Mouse (Mus musculus): ENCODE data around the gene Naip2. TPM values are rescaled to one million over a fixed set of nuclear protein-coding genes. Genes with fewer than 3 reads are reported as not detected.
"Not testable (repeated sequence)": the region's sequence is repeated elsewhere in the genome, so short reads cannot be mapped to it uniquely, and the experiment has no call there.

The Naip2 gene
- total RNA-seq (2021): under 1 TPM; 0.34 to 0.51 TPM
- long read RNA-seq, experiment 1, partial matches to known transcripts: 0 of 1 reads
- long read RNA-seq, experiment 1, other reads (novel, unspliced or antisense): 1 of 1 reads
- long read RNA-seq, experiment 2: 0 reads

DNA sequence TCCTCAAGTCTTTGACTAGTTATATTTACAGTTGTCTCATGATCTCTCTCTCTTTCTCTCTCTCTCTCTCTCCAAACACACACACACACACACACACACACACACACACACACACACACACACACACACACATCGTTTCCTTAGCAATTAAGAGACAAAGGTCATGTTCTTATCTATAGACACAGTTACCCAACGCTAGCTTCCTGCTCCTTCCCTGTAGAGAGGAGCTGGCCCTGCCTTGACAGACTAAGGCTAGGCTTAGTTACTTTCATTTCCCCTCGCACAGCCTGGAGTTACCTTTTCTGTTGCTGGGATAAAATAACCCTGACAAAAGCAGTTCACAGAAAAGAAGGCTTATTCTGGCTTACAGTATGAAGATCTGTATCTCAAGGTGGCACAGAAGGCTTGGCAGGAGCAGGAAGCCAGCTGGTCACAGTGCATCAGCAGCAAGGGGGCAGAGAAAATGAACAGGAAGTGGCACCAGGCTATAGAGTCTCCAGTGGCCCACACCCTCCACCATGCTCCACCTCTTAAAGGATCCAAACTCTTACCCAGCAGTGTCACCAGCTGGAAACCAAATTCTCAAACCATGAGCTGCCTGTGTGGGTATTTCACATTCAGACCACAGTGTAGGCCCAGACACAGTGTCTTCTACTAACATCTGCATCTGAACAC lies at the start of gene Naip2:
TSS of gene Naip2 (minus strand) at position 434 of the 675 bp plus-strand sequence.
- not testable (repeated sequence) for H3K27ac ChIP-seq; DNase-seq (ENCODE audit: low spot score in 2 of 2); H3K4me3 ChIP-seq

DNA sequence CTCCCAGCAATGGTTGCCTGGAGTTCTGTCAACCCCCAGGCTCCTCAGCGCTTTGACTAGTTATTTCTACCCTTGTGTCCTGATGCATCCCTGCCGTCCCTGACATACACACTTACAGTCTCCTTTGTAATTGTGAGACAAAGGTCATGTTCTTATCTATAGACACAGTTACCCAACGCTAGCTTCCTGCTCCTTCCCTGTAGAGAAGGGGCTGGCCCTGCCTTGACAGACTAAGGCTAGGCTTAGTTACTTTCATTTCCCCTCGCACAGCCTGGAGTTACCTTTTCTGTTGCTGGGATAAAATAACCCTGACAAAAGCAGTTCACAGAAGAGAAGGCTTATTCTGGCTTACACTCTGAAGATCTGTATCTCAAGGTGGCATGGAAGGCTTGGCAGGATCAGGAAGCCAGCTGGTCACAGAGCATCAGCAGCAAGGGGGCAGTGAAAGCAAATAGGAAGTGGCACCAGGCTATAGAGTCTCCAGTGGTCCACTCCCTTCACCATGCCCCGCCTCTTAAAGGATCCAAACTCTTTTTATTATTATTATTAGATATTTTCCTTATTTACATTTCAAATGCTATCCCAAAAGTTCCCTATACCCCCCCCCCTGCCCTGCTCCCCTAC lies 45.1 kb upstream of the Naip2 start:
- not testable (repeated sequence) for H3K4me3 ChIP-seq; DNase-seq (ENCODE audit: low spot score in 2 of 2); H3K27ac ChIP-seq

DNA sequence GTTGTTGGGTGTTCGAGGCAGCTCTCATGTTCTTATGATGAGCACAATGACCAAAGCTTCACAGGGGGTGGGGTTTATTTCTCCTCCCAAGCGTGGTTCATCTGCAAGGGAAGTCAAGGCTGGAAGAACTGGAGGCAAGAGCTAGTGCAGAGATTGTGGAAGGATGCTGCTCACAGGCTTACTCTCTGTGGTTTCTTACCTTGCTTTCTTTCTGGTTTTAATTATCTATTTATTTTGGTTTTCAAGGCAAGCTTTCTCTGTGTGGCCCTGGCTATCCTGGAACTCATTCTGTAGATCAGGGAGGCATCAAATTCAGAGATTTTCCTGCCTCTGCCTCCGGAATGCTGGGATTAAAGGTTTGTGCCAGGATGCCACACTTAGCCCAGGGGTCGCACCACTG lies 44.3 kb upstream of the Naip2 start, which contains the start of gene Naip5:
TSS of gene Naip5 (minus strand) at position 101 of the 400 bp plus-strand sequence.
- not testable (repeated sequence) for H3K27ac ChIP-seq; H3K4me3 ChIP-seq; DNase-seq (ENCODE audit: low spot score in 2 of 2)

DNA sequence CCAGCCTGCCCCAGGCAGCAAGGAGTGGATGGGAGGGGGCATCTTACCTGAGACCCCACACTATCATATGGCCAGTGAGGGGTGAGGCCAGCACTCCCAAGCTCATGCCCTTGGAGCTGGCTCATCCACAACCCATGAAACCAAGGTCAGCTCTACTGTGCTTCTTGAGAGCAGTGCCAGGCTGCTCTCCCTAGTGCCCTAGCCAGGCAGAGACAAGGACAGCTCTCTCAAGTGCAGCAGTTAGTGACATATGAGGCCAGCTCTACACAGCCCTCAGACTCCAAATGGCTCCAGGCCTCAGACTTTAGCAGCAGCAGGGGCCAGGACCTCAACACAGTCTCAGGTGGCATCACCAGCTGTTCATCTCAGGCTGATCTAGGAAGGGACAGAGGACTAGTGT lies 41.8 kb upstream of the Naip2 start:
- TF ChIP-seq CTCF (conservative IDR thresholded peaks at IDR 0.05): no peak
- Histone ChIP-seq H3K4me3 (no peak overlapping the region), H3K27ac (no peak overlapping the region)
- DNase-seq (ENCODE audit: low spot score in 2 of 2): no peak

DNA sequence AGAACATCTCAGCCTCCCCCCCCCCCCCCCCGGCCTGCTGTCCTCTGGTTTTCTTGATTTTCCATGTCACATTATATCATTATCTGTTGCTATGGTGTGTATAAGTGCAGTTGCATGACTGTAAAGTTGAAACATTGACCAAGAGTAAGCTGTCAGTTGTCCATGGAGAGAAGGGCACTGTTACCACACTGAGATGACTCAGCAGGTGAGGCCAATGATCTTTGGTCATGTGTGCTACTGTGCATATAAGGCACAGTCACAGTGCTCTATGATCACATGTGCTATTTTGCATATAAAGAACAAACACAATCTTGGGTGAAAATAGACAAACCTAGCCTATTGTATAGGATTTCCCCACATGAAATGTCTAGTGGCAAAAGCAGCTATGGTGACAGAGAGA lies 11.8 kb upstream of the Naip2 start:
- not testable (repeated sequence) for DNase-seq (ENCODE audit: low spot score in 2 of 2); H3K27ac ChIP-seq; H3K4me3 ChIP-seq

DNA sequence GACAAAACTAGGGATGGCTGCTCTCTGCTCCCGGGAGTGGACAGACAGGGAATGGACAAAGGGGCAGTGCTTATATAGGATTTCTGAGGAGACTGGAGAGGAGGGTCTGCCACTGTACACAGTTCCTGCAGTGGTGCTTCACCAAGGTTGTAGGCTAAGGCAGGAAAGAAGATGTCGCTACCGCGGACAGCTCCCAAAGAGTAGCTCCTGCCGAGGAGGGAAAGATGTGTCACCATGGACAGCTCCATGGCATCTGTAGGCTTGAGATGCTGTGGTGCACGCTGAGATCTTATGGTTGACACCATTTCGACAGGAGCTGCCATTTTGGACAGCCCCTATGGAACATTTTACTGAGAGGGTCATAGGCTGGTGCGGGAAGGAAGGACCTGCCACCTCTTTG lies 8.6 kb upstream of the Naip2 start:
- Histone ChIP-seq H3K27ac (no peak overlapping the region), H3K4me3 (no peak overlapping the region)
- DNase-seq (ENCODE audit: low spot score in 2 of 2): no peak
- no peak for TF ChIP-seq CTCF (conservative IDR thresholded peaks at IDR 0.05)

DNA sequence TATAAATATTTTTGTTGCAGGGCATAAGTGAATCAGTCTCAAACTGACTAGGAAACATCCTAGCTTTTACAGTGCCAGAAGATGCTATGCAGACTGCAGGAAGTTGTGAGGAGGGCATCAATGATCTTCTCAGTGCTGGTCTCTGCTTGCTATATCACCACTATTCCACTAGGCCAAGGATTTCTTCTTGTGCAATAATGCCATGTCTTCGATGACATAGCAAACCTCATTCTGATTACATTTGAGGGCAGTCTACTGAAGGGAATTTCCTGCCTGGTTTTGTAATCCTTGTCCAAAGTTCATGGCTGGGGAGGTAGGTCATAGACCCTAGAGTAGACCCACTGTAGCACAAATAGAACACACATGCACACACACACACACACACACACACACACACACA lies 1.4 kb upstream of the Naip2 start:
- H3K27ac ChIP-seq: no peak overlapping the region
- no peak for TF ChIP-seq CTCF (conservative IDR thresholded peaks at IDR 0.05)
- DNase-seq (ENCODE audit: low spot score in 2 of 2): no peak
- H3K4me3 ChIP-seq: no peak overlapping the region

DNA sequence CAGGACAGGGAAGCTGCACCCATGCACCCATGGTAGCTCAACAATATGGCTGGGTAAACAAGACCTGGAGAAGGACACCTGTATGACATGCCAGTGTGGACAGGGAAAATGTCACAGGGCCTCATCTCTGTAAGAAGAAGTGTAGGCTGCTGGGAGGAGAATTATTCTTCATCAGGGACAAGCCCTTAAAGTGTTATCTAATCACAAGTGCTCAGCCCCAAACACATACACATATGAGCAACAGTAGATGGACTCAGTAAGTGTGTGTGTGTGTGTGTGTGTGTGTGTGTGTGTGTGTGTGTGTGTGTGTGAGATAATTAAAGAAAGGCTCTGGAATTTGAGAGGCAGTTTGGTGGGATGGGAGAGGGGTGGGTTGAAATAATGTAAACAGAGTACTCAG lies 1.1 kb downstream of the Naip2 start:
- no peak overlapping the region for H3K27ac ChIP-seq
- TF ChIP-seq CTCF (conservative IDR thresholded peaks at IDR 0.05): no peak
- no peak for DNase-seq (ENCODE audit: low spot score in 2 of 2)
- H3K4me3 ChIP-seq: no peak overlapping the region

DNA sequence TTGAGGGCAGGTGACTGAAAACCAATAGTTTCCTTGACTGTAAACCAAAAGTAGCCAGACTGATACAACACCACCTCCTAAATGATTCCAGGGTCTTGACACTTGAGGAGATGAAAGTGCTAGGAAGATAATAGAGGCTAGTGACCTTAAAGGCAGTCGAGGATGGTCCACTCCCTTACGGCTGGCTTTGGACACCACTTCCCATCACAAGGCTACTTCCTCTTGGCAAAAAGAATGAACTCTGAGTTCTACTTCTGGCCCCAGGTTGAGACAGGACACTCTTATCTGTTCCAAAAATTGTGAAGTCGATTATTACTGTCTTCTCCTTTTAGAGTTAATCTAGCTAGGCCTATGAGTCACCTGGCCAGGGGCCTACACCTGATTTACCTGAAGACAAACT lies 6.5 kb downstream of the Naip2 start:
- TF ChIP-seq CTCF (conservative IDR thresholded peaks at IDR 0.05): no peak
- H3K27ac ChIP-seq: no peak overlapping the region
- no peak overlapping the region for H3K4me3 ChIP-seq
- no peak for DNase-seq (ENCODE audit: low spot score in 2 of 2)

DNA sequence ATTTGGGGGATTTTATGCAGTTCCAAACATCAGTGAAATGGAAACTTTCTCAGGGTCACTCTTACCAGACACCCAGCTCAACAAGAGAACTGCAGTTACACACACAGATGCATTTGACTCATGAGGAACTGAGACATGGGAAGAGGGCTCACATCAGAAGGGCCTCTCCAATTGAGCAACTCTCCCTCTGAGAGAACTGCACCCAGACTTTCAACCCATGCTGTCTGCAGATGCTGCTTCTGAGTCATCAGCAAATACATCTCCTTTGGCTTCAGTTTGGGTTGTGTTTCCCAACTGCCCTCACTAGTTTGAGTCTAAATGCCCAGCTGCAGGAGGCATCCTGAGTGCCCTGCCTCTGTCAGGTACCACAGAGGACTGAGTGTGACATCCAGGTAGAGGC lies 18.8 kb downstream of the Naip2 start:
- not testable (repeated sequence) for H3K27ac ChIP-seq; H3K4me3 ChIP-seq; DNase-seq (ENCODE audit: low spot score in 2 of 2)

DNA sequence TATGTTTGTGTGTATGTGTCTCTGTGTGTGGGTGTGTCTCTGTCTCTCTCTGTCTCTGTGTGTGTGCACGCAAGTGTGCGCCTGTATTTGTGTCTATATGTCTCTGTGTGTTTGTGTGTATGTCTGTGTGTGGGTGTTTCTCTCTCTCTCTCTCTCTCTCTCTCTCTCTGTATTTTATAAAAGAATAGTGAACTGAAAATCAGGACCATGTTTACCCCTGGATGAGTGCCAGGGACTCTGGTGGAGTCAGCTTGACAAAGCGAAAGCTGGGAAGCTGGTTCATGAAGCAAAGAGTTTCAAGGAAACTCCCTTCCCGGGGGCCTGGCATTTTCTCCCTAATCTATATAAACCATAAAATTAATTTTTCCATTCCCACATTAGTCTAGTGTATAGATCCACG lies 27.5 kb downstream of the Naip2 start:
- H3K4me3 ChIP-seq, H3K27ac ChIP-seq: not testable (repeated sequence)
- DNase-seq (ENCODE audit: low spot score in 2 of 2): peak in 1 of 2 experiments; percentile 16

DNA sequence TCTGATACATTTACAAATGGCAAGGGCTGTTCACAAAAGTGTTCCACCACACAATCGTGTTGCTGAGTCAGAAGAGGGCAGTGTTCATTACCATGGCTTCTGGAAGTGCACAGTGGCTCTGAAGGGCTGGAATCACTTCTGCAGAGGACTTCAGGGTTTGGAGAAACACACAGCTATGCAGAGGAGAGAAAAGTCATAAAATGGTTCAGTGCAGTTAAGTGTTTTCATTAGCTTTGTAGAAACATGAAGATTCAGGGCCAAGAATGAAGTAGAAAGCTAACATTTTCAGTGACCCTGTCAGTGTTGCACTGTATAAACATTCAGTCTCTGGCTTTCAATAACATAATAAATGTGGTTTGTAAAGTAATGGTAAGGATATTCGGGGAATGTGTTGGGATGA lies 35.5 kb downstream of the Naip2 start:
- H3K27ac ChIP-seq; H3K4me3 ChIP-seq; DNase-seq (ENCODE audit: low spot score in 2 of 2): not testable (repeated sequence)

DNA sequence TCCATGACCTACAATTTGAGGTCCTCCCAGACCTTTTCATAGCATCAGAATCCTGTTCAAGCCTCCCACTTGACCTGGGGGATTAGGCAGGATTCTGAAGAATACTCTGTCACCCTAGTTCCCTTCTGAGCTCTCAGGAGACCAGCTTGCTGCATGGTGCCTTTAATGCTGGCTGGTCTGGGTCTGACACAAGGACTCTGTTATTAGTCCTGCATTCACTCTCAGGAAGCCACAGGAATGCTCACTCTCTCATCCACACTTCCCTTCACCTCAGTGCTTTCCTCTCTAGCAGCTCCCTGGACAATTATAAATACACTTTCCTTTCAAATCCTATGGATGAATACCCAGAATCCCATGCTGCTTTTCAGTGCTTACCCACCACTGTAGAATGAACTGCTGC lies 39.4 kb downstream of the Naip2 start:
- not testable (repeated sequence) for DNase-seq (ENCODE audit: low spot score in 2 of 2); H3K27ac ChIP-seq; H3K4me3 ChIP-seq

DNA sequence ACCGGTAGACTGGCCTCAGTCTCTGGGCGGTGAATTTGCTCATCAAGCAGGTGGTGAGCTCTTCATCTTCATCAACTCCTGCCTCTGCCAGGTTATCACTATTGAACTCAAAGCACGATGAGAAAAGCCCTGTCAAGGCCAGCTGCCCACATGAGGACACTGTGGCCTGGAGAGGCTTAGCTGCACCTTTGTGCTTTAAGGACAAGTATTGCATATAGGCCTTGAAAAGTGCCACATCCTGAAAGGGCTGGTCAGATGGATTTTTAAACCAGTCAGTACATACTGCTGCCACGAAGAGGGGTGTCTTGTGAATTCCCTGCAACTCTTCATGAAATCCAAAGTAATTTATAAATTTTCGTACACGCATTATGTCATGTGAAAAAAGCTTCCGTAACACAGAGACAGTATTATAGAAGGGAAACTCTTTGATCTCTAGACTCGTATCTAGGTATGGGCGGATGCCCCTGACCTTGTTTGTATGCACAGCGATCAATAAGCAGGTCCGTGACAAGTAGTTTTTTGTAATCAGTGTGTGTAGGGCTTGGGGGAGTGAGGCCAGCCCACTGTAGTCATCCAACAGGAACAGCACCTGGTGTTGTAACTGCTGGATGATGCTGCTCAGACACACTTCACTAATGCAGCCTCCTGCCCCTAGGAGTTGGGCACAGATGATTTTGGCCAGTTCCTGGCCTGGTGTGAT lies 40.6 kb downstream of the Naip2 start:
- H3K4me3 ChIP-seq; H3K27ac ChIP-seq; DNase-seq (ENCODE audit: low spot score in 2 of 2): not testable (repeated sequence)
